Mouse (Mus musculus) embryonic facial prominence, embryonic 11.5 days (tissue): ENCODE measurements at regions not wholly inside any gene's neighbourhood (a gene's known extent, or its start where the extent isn't known, plus 50 kb on each side); places are given as distances from the start of the nearest gene placed in this dataset.

ENCODE experiments used
- ATAC-seq: fragments of 200-750 bp; cut with Nextera tagmentation; replicated peaks from 2 replicates; pipeline ENCODE4 v1.8.0; 2017; ENCODE audit warnings: low read depth; ENCODE audit not compliant: insufficient number of reproducible peaks, low FRiP score, low TSS enrichment
- DNase-seq: peaks from one replicate; pipeline ENCODE4 v3.0.0-alpha.2; 2015; ENCODE audit warnings: low spot score
- H3K27ac ChIP-seq: fragments of 300-500 bp; sonication (generic); replicated peaks from 2 replicates; pipeline ENCODE4 v1.5.1; 2014; ENCODE audit warnings: mild to moderate bottlenecking, low read depth, low read length, control low read depth
- H3K27me3 ChIP-seq: fragments of 300-500 bp; sonication (generic); 2 replicates; pipeline ENCODE4 v1.6.1; 2014; ENCODE audit warnings: mild to moderate bottlenecking, low read length, moderate library complexity, mixed read lengths; ENCODE audit not compliant: control insufficient read depth, insufficient read depth
- H3K36me3 ChIP-seq: fragments of 300-500 bp; sonication (generic); replicated peaks from 2 replicates; pipeline ENCODE4 v1.6.1; 2014; ENCODE audit warnings: low read depth, mild to moderate bottlenecking, low read length, moderate library complexity, mixed read lengths; ENCODE audit not compliant: control insufficient read depth, insufficient read depth
- H3K4me1 ChIP-seq: fragments of 300-500 bp; sonication (generic); 2 replicates; pipeline ENCODE4 v1.6.1; 2014; ENCODE audit warnings: low read length, mixed read lengths; ENCODE audit not compliant: control insufficient read depth, insufficient read depth
- H3K4me2 ChIP-seq: fragments of 300-500 bp; sonication (generic); 2 replicates; pipeline ENCODE4 v1.6.1; 2014; ENCODE audit warnings: low read depth, mild to moderate bottlenecking, control low read depth, low read length, moderate library complexity
- H3K4me3 ChIP-seq: fragments of 300-500 bp; sonication (generic); 2 replicates; pipeline ENCODE4 v1.5.1; 2014; ENCODE audit warnings: low read depth, low read length, control low read depth
- H3K9ac ChIP-seq: fragments of 300-500 bp; sonication (generic); replicated peaks from 2 replicates; pipeline ENCODE4 v1.6.1; 2014; ENCODE audit warnings: mild to moderate bottlenecking, control low read depth, low read length
- H3K9me3 ChIP-seq: fragments of 300-500 bp; sonication (generic); replicated peaks from 2 replicates; pipeline ENCODE4 v1.6.1; 2016; ENCODE audit warnings: mild to moderate bottlenecking, low read length, inconsistent platforms, mixed read lengths; ENCODE audit not compliant: control insufficient read depth
- WGBS: fragments of 180-500 bp; shearing (Covaris S2); extraction: QIAGEN DNeasy Blood & Tissue Kit; methylation state at CpG from one replicate; pipeline ENCODE4 v1.1.7; 2014; 5-methylcytosine and 5-hydroxymethylcytosine counted together

GRCm38 (mm10) chr6:16144538-16144937 lies 424.1 kb downstream of the Mdfic start:
- no peak overlapping the region for H3K4me2 ChIP-seq
- 20% methylated on average over 6 of the region's 6 CpGs for WGBS
- peak; percentile 67 for DNase-seq
- H3K9me3 ChIP-seq = no peaks in the 10 kb centered on the region
- H3K4me1 ChIP-seq = no peaks in the 10 kb centered on the region
- H3K9ac ChIP-seq = no peak overlapping the region
- ATAC-seq = no peak
- no peaks in the 10 kb centered on the region for H3K36me3 ChIP-seq
- H3K27me3 ChIP-seq = no peaks in the 10 kb centered on the region
- no peak overlapping the region for H3K4me3 ChIP-seq
- no peak overlapping the region for H3K27ac ChIP-seq

GRCm38 (mm10) chr6:16150535-16150934 lies 430.1 kb downstream of the Mdfic start:
- Histone ChIP-seq H3K9ac (no peak overlapping the region), H3K9me3 (no peaks in the 10 kb centered on the region), H3K27me3 (no peaks in the 10 kb centered on the region), H3K4me2 (no peak overlapping the region), H3K27ac (no peak overlapping the region), H3K4me1 (no peaks in the 10 kb centered on the region), H3K4me3 (no peak overlapping the region), H3K36me3 (no peaks in the 10 kb centered on the region)
- 71% methylated on average over 3 of the region's 3 CpGs for WGBS
- peak; percentile 50 for DNase-seq
- no peak for ATAC-seq

GRCm38 (mm10) chr6:16151478-16151877 lies 431.0 kb downstream of the Mdfic start:
- H3K27ac ChIP-seq = no peak overlapping the region
- no peaks in the 10 kb centered on the region for H3K27me3 ChIP-seq
- H3K4me1 ChIP-seq = no peaks in the 10 kb centered on the region
- no peak overlapping the region for H3K4me3 ChIP-seq
- no peak overlapping the region for H3K9ac ChIP-seq
- H3K9me3 ChIP-seq = no peaks in the 10 kb centered on the region
- DNase-seq (no peak), ATAC-seq (no peak)
- no peaks in the 10 kb centered on the region for H3K36me3 ChIP-seq
- H3K4me2 ChIP-seq = no peak overlapping the region

DNA sequence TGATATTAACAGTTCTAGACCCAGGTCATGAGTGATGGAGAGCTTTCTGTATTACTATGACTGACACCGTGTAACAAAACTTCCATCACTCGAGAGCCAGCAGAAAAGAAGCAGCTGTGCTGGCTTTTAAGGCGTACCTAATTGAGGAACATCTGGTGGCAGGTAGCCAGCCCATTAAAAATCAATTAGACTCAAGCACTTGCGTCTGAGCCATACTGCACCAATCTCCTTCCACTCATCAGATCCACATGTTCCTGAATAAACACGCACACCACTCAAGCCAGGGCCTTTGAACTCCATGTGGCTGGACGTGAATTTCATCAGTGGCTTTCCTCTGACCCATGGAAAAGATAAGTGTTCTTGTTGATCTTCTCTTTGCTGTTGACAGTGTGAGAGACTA lies 432.2 kb downstream of the Mdfic start:
- ATAC-seq = peak; percentile 52; the same call in 1 of the 2 replicates
- no peaks in the 10 kb centered on the region for H3K4me1 ChIP-seq
- 26% methylated on average over 6 of the region's 6 CpGs for WGBS
- H3K27ac ChIP-seq = no peak overlapping the region
- DNase-seq = peak; percentile 83
- H3K9ac ChIP-seq = no peak overlapping the region
- no peaks in the 10 kb centered on the region for H3K27me3 ChIP-seq
- H3K4me3 ChIP-seq = no peak overlapping the region
- no peaks in the 10 kb centered on the region for H3K36me3 ChIP-seq
- H3K9me3 ChIP-seq = no peaks in the 10 kb centered on the region
- H3K4me2 ChIP-seq = no peak overlapping the region

- no peak overlapping the region for H3K27ac ChIP-seq
- no peak overlapping the region for H3K9ac ChIP-seq
- 92% methylated on average over 2 of the region's 2 CpGs for WGBS
- H3K36me3 ChIP-seq = no peaks in the 10 kb centered on the region
- no peak for DNase-seq
- no peak overlapping the region for H3K4me3 ChIP-seq
- H3K4me1 ChIP-seq = no peaks in the 10 kb centered on the region
- H3K9me3 ChIP-seq = no peaks in the 10 kb centered on the region
- no peak for ATAC-seq
- no peaks in the 10 kb centered on the region for H3K27me3 ChIP-seq
- H3K4me2 ChIP-seq = no peak overlapping the region
These were observed 444.6 kb downstream of the Mdfic start for GRCm38 (mm10) chr6:16165012-16165411.

GRCm38 (mm10) chr6:16171871-16172270 lies 451.4 kb downstream of the Mdfic start:
- no peak for ATAC-seq
- DNase-seq = no peak
- Histone ChIP-seq H3K4me1 (no peaks in the 10 kb centered on the region), H3K9ac (no peak overlapping the region), H3K4me2 (no peak overlapping the region), H3K9me3 (no peaks in the 10 kb centered on the region), H3K36me3 (no peaks in the 10 kb centered on the region), H3K27me3 (no peaks in the 10 kb centered on the region), H3K27ac (no peak overlapping the region), H3K4me3 (no peak overlapping the region)
- whole genome bisulfite sequencing = 87% methylated on average over 3 of the region's 3 CpGs

DNA sequence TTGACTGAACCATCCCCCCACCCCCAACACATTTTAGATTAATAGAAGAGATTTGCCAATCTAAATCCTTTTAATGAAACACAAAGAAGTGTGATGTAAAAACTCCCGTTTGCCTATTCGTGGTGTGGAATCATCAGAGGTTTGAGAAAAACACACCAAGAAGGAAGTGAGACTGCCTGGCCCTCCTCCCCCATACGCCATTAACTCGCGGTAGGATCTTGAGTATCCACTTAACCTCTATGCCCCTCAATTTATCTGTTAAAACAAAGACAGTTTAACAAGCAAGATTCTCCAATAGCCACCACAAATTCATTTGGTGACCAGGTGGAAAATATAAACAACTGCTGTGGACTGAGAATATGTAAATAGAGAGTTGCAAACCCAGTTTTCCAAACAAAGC lies 456.9 kb downstream of the Mdfic start:
- Histone ChIP-seq H3K27me3 (no peaks in the 10 kb centered on the region), H3K36me3 (no peaks in the 10 kb centered on the region), H3K4me2 (no peak overlapping the region), H3K4me1 (no peaks in the 10 kb centered on the region), H3K4me3 (no peak overlapping the region), H3K27ac (no peak overlapping the region), H3K9me3 (no peaks in the 10 kb centered on the region), H3K9ac (no peak overlapping the region)
- no peak for DNase-seq
- no peak for ATAC-seq
- WGBS = 37% methylated on average over 5 of the region's 5 CpGs

- DNase-seq = peak; percentile 6
- no peaks in the 10 kb centered on the region for H3K9me3 ChIP-seq
- WGBS = 34% methylated on average over 4 of the region's 4 CpGs
- no peak overlapping the region for H3K4me2 ChIP-seq
- no peak overlapping the region for H3K9ac ChIP-seq
- ATAC-seq = no peak
- no peaks in the 10 kb centered on the region for H3K36me3 ChIP-seq
- no peak overlapping the region for H3K4me3 ChIP-seq
- no peaks in the 10 kb centered on the region for H3K27me3 ChIP-seq
- no peaks in the 10 kb centered on the region for H3K4me1 ChIP-seq
- H3K27ac ChIP-seq = no peak overlapping the region
These were observed 467.6 kb downstream of the Mdfic start for GRCm38 (mm10) chr6:16187983-16188550.
